Mouse (Mus musculus) small intestine, adult 2 months (tissue): ENCODE results near the gene BC048507. TPM values are rescaled to one million over a fixed set of nuclear protein-coding genes. Genes with fewer than 3 reads are reported as not detected.
"Not testable (repeated sequence)": the region's sequence is repeated elsewhere in the genome, so short reads cannot be mapped to it uniquely, and the experiment has no call there.

Experiments used
- H3K27ac ChIP-seq: fragments of 200-500 bp; 2 replicates; pipeline ENCODE4 v1.5.1; 2012; ENCODE audit warnings: low read depth, low read length, control low read depth, inconsistent platforms; ENCODE audit not compliant: insufficient read depth
- H3K27me3 ChIP-seq: fragments of 200-500 bp; 2 replicates; pipeline ENCODE4 v1.6.1; 2012; ENCODE audit warnings: mild to moderate bottlenecking, moderate library complexity, low read length, inconsistent platforms; ENCODE audit not compliant: control insufficient read depth, insufficient read depth
- H3K36me3 ChIP-seq: fragments of 200-500 bp; 2 replicates; pipeline ENCODE4 v1.6.1; 2012; ENCODE audit warnings: mild to moderate bottlenecking, low read length, control low read depth, inconsistent platforms; ENCODE audit not compliant: control insufficient read depth, insufficient read depth
- H3K4me1 ChIP-seq: fragments of 200-500 bp; 2 replicates; pipeline ENCODE4 v1.6.1; 2012; ENCODE audit warnings: low read length, inconsistent platforms, mixed read lengths; ENCODE audit not compliant: control insufficient read depth, insufficient read depth, insufficient read length
- H3K4me3 ChIP-seq: fragments of 200-500 bp; 2 replicates; pipeline ENCODE4 v1.5.1; 2012; ENCODE audit warnings: low read depth, mild to moderate bottlenecking, control low read depth, inconsistent platforms, low read length, moderate library complexity
- CTCF ChIP-seq: fragments of 200-500 bp; IDR thresholded peaks from 2 replicates; pipeline ENCODE4 v1.5.1; 2012; ENCODE audit warnings: low read depth, mild to moderate bottlenecking, control low read depth, inconsistent platforms, low read length, moderate library complexity, mixed read lengths; ENCODE audit not compliant: insufficient replicate concordance, insufficient read length; ENCODE audit errors: extremely low read depth
- POLR2A ChIP-seq: fragments of 200-500 bp; IDR thresholded peaks from 2 replicates; pipeline ENCODE4 v1.6.1; 2012; ENCODE audit warnings: low read depth, mild to moderate bottlenecking, control low read depth, inconsistent platforms, low read length, moderate library complexity
- WGBS: fragments of 180-500 bp; shearing (Covaris S2); methylation state at CpG from one replicate; pipeline ENCODE4 v1.1.7; 2018; 5-methylcytosine and 5-hydroxymethylcytosine counted together
- polyA plus RNA-seq: library from polyadenylated mRNA; depleted of rRNA; stranded (reverse); fragments of >200 nt; gene quantifications from 2 replicates; pipeline ENCODE4 v1.2.3, GENCODE M21; 2012; rRNA removed

The BC048507 gene
- not detected in 2 replicates for polyA plus RNA-seq

- Histone ChIP-seq H3K36me3 (no peaks in the 10 kb centered on the region), H3K4me1 (no peaks in the 10 kb centered on the region), H3K27me3 (no peaks in the 10 kb centered on the region), H3K4me3 (no peak within 1 kb of the TSS), H3K27ac (no peak within 1 kb of the TSS)
- TF ChIP-seq POLR2A (no peak), CTCF (no peak)
- 78% methylated on average over 11 of the region's 11 CpGs for WGBS
These were observed at the start of gene BC048507 for GRCm38 (mm10) chr13:67863026-67863425. Gene BC048507, plus strand, starts transcription at chr13:67863326.

- 2% methylated on average over 31 of the region's 31 CpGs for WGBS
- H3K4me3 ChIP-seq: peak within 1 kb of the TSS; percentile 86
- H3K27me3 ChIP-seq: no peaks in the 10 kb centered on the region
- TF ChIP-seq POLR2A: no peak
- TF ChIP-seq CTCF: no peak
- H3K4me1 ChIP-seq: peaks cover 2% of the 10 kb centered on the region; the same call in 1 of the 2 replicates
- H3K27ac ChIP-seq: peak within 1 kb of the TSS; percentile 96
- H3K36me3 ChIP-seq: peaks cover 4% of the 10 kb centered on the region
These were observed 49.1 kb upstream of the BC048507 start, which contains the start of gene Zfp273 for GRCm38 (mm10) chr13:67813710-67814660. Gene Zfp273, plus strand, starts transcription at chr13:67813740.

GRCm38 (mm10) chr13:67818636-67819035 lies 44.5 kb upstream of the BC048507 start:
- no peak overlapping the region for H3K27ac ChIP-seq
- peaks cover 2% of the 10 kb centered on the region; the same call in 1 of the 2 replicates for H3K4me1 ChIP-seq
- no peak for TF ChIP-seq CTCF
- TF ChIP-seq POLR2A: no peak
- H3K27me3 ChIP-seq: no peaks in the 10 kb centered on the region
- H3K36me3 ChIP-seq: peaks cover 14% of the 10 kb centered on the region
- no peak overlapping the region for H3K4me3 ChIP-seq
- WGBS: 69% methylated on average over 1 of the region's 1 CpGs

GRCm38 (mm10) chr13:67830911-67831336 lies 32.2 kb upstream of the BC048507 start, which contains the start of gene Gm10037:
Gene Gm10037, plus strand, starts transcription at chr13:67831106.
- Histone ChIP-seq H3K27ac (no peak within 1 kb of the TSS), H3K4me1 (no peaks in the 10 kb centered on the region), H3K4me3 (peak within 1 kb of the TSS; percentile 86), H3K36me3 (peaks cover 1% of the 10 kb centered on the region; the same call in 1 of the 2 replicates), H3K27me3 (no peaks in the 10 kb centered on the region)
- TF ChIP-seq POLR2A: no peak
- TF ChIP-seq CTCF: no peak; the same call in 1 of the 2 replicates
- WGBS: 3% methylated on average over 14 of the region's 14 CpGs

- not testable (repeated sequence) for H3K4me3 ChIP-seq, H3K36me3 ChIP-seq, H3K4me1 ChIP-seq, H3K27me3 ChIP-seq, H3K27ac ChIP-seq
These were observed 30.0 kb upstream of the BC048507 start for GRCm38 (mm10) chr13:67833137-67833536.

- Histone ChIP-seq H3K4me1 (no peaks in the 10 kb centered on the region), H3K4me3 (peak overlapping the region; percentile 2; the same call in 1 of the 2 replicates), H3K36me3 (no peaks in the 10 kb centered on the region), H3K27me3 (no peaks in the 10 kb centered on the region), H3K27ac (no peak overlapping the region)
- WGBS: 41% methylated on average over 6 of the region's 6 CpGs
- TF ChIP-seq POLR2A (no peak), CTCF (no peak)
These were observed 19.4 kb upstream of the BC048507 start for GRCm38 (mm10) chr13:67843775-67844118.

GRCm38 (mm10) chr13:67844119-67844852 lies 18.8 kb upstream of the BC048507 start:
- no peaks in the 10 kb centered on the region for H3K27me3 ChIP-seq
- H3K4me1 ChIP-seq: no peaks in the 10 kb centered on the region
- 2% methylated on average over 14 of the region's 19 CpGs for whole genome bisulfite sequencing
- peak overlapping the region; percentile 52 for H3K4me3 ChIP-seq
- TF ChIP-seq CTCF (no peak), POLR2A (no peak)
- H3K27ac ChIP-seq: no peak overlapping the region
- no peaks in the 10 kb centered on the region for H3K36me3 ChIP-seq
